Mouse (Mus musculus) MEL (cell line): ENCODE measurements around the gene Kndc1.

Experiments used
- CTCF ChIP-seq, 3 experiments: IDR thresholded peaks in 2 of 3; conservative IDR thresholded peaks in 1 of 3; 2 replicates each; pipeline ENCODE4 v1.5.1; 2011 to 2012; ENCODE audit warnings: low read length in 3 of 3, low read depth in 2 of 3, mild to moderate bottlenecking in 2 of 3, improper control_type of control experiment in 1 of 3, inconsistent platforms in 1 of 3, mixed read lengths in 1 of 3, moderate library complexity in 1 of 3; ENCODE audit not compliant: control insufficient read depth in 1 of 3, insufficient read depth in 1 of 3, poor library complexity in 1 of 3, severe bottlenecking in 1 of 3
- EP300 ChIP-seq, 2 experiments: IDR thresholded peaks; 2 replicates each; pipeline ENCODE4 v1.6.1; 2011; ENCODE audit warnings: improper control_type of control experiment in 2 of 2, low read length in 2 of 2, low read depth in 1 of 2, mild to moderate bottlenecking in 1 of 2
- MAZ ChIP-seq: IDR thresholded peaks from 2 replicates; pipeline ENCODE4 v1.6.1; 2012; ENCODE audit warnings: low read depth, mild to moderate bottlenecking, inconsistent platforms, low read length, improper control_type of control experiment
- MYB ChIP-seq: IDR thresholded peaks from 2 replicates; pipeline ENCODE4 v1.6.1; 2011; ENCODE audit warnings: mild to moderate bottlenecking, low read depth, low read length, improper control_type of control experiment
- POLR2A ChIP-seq, 2 experiments: IDR thresholded peaks; 2 replicates each; pipeline ENCODE4 v1.6.1; 2011 to 2012; ENCODE audit warnings: low read length in 2 of 2, mild to moderate bottlenecking in 2 of 2, control low read depth in 1 of 2, improper control_type of control experiment in 1 of 2, low read depth in 1 of 2, moderate library complexity in 1 of 2; ENCODE audit not compliant: control insufficient read depth in 1 of 2, insufficient read depth in 1 of 2, poor library complexity in 1 of 2
- POLR2AphosphoS2 ChIP-seq: IDR thresholded peaks from 2 replicates; pipeline ENCODE4 v1.6.1; 2011; ENCODE audit warnings: low read length, improper control_type of control experiment
- SIN3A ChIP-seq: IDR thresholded peaks from 2 replicates; pipeline ENCODE4 v1.6.1; 2012; ENCODE audit warnings: low read length, improper control_type of control experiment, inconsistent platforms
- TBP ChIP-seq: IDR thresholded peaks from 2 replicates; pipeline ENCODE4 v1.8.0; 2011; ENCODE audit warnings: low read depth, low read length, improper control_type of control experiment
- USF2 ChIP-seq, 2 experiments: IDR thresholded peaks; 2 replicates each; pipeline ENCODE4 v1.6.1; 2011 to 2012; ENCODE audit warnings: improper control_type of control experiment in 2 of 2, low read length in 2 of 2, borderline replicate concordance in 1 of 2, inconsistent platforms in 1 of 2, low read depth in 1 of 2, mild to moderate bottlenecking in 1 of 2; ENCODE audit not compliant: insufficient read depth in 1 of 2
- ZC3H11A ChIP-seq: IDR thresholded peaks from 2 replicates; pipeline ENCODE4 v1.6.1; 2012; ENCODE audit warnings: low read depth, mild to moderate bottlenecking, inconsistent platforms, low read length, improper control_type of control experiment
- ZNF384 ChIP-seq: IDR thresholded peaks from 2 replicates; pipeline ENCODE4 v1.6.1; 2012; ENCODE audit warnings: low read depth, mild to moderate bottlenecking, inconsistent platforms, low read length, improper control_type of control experiment

- TF ChIP-seq EP300 (IDR thresholded peaks at IDR 0.05; ENCODE audit: low read depth in 1 of 2, low read length in 2 of 2) (no peak), ZC3H11A (no peak), POLR2A (IDR thresholded peaks at IDR 0.05; ENCODE audit: control insufficient read depth in 1 of 2, insufficient read depth in 1 of 2, low read depth in 1 of 2, low read length in 2 of 2, poor library complexity in 1 of 2) (no peak), ZNF384 (no peak), SIN3A (no peak), MAZ (no peak), CTCF (IDR thresholded peaks at IDR 0.05 in 2 of 3, conservative IDR thresholded peaks at IDR 0.05 in 1 of 3; ENCODE audit: control insufficient read depth in 1 of 3, insufficient read depth in 1 of 3, low read depth in 2 of 3, low read length in 3 of 3, poor library complexity in 1 of 3, severe bottlenecking in 1 of 3) (no peak), POLR2AphosphoS2 (no peak), TBP (no peak), MYB (no peak), USF2 (IDR thresholded peaks at IDR 0.05; ENCODE audit: borderline replicate concordance in 1 of 2, insufficient read depth in 1 of 2, low read depth in 1 of 2, low read length in 2 of 2) (no peak)
Measured at GRCm38 (mm10) chr7:139980778-139981177, 86.3 kb downstream of the Kndc1 start.
